Mouse (Mus musculus) mature B cell (primary cell): ENCODE results near the gene Nckap5l.

Source experiments
- in situ Hi-C: fragments of 300-500 bp; cut with MboI; formaldehyde crosslinking; loops from 2 replicates; pipeline ENCODE4 v1.14.3; 2019

Nckap5l gene

DNA sequence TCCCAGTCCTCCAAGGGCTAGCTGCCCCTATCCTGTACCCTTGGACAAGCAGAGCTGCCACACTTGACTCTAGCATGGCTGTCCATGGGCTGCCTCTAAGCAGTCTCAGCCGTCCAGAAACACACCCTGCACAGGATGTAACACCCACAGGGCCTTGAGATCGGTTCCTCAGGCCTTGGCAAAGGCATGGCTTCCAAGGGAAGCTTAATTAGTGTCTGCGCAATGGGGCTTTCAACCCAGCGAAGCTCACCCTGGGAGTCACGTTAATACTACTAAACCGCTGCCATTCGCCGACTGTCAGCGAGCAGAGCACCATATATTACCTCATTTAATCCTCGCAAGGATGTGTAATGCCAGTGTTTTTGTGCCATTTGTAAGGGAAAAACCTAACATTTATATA is 26.5 kb downstream of the Nckap5l start:
- in situ Hi-C loops, result no loop called here

DNA sequence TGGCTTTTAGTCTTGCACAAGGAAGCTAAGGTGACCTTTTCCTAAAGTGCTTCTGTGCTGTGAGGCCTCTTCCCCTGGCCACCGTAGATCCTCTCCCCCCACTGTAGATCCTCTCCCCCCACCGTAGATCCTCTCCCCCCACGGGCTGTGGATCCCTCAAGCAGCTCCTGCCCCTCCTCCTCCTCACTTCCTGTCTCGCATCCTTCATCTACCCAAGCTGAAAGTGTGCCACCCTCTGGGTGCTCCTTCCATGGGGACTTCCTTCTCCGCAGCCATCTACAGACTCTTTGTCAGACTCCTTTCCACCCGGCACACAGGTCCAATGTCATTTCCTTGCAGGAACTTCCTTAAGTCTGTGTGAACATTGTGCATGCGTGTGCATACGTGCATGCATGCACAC is 27.2 kb downstream of the Nckap5l start:
- in situ Hi-C loops, result no loop called here

DNA sequence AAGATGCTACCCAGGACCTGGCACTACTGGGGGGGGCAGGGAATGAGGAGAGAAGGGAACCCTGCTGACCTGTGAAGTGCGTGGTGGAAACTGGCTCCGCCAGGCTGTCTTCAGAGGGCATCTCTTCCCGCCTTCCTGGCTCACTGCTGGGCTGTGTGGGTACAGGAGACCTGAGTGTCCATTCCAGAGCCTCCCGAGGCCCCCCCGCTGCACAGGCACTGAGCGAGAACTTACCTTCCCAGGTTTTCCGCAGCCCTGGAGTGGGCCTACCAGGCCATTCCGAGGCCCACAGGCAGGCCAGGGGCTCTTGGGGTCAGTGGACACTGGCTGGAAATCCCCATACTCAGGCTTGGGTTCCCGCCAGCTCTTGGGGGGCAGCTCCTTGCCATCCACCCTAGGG is 33.7 kb downstream of the Nckap5l start:
- in situ Hi-C loops, result no loop called here

DNA sequence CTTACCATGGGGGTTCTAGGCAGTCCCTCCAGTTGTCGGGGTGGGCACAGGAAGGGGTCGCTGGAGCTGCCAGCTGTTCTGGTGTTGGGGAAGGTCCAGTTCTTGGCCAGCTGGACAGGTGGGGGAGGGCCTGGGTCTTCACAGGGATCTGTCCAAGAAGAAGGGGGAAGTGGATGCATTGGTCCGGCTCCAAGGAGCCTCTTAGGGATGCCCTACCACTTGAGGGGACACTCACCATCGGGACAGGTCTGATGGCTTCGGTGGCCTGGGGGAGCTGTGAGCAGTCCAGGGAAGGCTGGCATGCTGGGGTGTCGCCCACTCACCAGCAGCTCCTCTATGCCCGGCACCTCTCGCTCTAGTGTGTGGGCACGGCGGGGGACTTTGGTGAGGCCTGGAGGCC is 34.4 kb downstream of the Nckap5l start:
- in situ Hi-C loops, result no loop called here

DNA sequence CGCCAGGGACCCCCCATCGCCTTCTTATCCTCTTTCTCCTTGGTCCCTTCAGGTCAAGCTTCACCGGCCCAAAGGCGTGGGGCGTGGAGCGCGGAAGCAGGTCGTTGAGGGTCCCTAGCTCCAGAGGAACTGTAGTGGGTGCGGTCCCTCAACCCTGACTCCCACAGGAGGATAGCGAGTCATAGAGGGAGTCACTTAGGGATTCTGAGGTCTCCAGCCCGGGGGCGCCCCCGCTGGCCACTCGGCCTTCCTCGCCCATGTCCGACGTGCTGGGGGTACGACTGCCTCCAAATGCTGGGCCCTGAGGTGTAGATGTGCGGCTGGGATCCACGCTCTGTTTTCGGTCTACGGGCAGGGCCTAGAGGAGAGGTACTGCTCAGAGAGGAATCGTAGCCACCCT is 35.0 kb downstream of the Nckap5l start:
- in situ Hi-C loops, result no loop called here

DNA sequence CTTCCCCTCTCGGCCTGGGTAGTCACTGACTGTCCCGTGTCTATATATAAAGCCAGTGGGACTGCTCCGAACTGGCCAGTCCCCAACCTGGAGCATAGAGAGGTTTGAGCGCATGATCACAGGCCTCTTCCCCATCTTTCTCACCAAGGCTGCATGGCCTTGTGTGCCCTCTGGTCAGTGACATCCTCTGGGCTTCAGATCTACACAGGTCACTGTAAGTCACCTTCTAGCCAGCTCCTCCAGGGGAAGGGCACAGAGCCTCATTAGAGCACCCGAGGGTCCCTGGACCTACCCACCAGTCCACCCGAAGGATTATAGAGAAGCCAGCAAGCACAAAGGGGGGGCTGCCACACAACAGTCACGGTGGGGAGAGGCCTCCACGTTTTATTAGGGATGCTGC is 35.9 kb downstream of the Nckap5l start:
- in situ Hi-C loops, result no loop called here

DNA sequence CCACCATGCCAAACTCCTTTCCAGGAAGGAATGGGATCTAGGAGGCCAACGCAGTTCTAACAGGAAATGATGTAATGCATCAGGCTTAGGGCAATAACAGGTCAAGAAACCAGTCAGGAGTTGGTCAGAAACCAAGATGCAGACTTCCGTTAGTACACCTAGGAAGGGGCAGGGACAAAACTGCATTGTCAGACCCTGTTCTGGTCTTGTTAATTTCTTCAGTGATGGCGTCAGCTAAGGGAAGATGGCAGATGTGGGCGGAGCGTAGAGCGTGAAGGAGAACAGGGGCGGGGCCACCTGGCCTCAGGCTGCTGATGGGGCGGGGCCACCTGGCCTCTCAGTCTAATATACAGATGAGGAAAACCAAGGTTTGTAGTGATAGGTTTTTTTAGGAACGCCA is 36.4 kb downstream of the Nckap5l start:
- in situ Hi-C loops, result no loop called here

DNA sequence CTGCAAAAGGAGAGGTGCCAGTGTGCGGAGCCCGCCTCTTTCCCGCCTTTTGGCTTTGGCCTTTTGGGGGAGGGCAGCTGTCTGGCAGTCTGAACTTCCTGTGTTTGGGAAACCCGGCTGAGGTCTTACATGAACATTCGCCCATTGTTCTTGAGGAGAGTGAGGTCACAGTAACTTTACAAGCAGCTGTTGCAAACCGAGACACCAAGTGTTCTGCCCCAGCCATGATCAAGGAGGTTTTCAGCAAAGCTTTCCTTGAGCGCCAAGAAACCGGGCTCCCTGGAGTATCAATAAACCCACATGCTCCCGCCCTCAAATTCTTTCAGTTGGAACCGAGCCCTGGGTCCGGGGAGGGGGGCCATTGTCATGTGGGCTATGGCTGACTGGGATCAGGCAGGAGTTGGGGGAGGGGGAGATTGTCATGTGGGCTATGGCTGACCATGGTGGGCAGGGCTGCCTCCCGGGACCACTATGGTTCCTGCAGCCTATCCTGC is 37.0 kb downstream of the Nckap5l start:
- in situ Hi-C loops, result no loop called here

DNA sequence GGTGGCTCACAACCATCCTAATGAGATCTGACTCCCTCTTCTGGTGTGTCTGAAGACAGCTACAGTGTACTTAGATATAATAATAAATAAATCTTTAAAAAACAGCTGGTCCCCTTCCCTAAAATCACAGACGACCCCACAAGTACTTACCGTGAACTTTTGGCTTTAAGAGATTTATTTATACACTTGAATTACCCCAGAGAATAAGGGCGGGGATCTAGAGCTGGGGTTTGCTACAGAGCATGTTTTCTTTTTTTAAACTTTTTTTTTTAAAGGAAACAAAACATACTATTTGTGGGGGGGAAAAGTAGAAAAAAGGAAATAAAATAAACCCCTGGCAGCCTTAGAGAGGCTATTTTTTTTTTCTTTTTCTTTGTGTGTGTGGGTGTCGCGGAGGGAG is 37.4 kb downstream of the Nckap5l start:
- in situ Hi-C loops, result no loop called here

DNA sequence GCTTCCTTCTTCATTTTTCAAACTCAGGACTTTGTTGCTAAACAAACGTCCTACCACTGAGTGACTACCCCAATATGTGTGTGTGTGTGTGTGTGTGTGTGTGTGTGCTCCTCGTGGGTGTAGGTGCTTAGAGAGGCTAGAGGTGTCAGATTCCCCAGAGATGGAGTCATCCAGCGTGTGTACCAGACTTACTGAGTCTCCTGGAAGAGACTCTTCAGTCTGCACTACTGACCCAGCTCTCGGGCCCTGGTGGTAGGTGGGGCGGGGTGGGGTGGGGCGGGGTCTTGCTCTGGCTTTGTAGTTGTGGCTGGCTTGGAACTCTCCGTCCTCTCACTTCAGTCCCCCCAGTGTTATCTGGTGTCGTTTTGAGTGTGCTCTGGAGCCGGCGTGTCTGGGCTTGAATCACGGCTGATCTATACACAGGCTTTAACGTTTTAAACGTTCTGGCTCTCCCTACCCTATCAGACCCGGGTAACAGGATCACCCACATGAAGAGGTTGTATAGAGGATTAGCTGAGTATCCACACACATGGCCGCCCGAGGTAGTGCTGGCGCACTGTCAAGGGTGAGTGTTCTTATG is 39.8 kb downstream of the Nckap5l start:
- in situ Hi-C loops, result no loop called here

DNA sequence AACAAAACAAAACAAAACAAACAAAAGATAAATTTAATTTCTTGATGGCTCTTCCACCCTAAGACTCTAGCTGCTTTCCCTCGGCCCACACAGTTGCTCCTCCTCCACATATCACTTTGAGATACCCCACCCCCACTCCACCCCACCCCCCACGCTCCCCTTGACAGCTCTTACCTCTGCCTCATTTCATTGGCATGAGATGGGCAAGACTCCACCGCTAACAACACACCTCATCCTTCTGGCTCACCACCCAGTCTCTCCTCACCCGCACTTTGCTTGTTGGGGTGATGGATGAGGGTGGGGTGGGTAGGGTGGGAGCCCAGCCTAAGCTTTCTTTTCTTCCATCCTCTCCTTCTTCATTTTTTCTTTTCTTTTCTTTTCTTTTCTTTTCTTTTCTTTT is 40.6 kb downstream of the Nckap5l start:
- in situ Hi-C loops, result no loop called here

DNA sequence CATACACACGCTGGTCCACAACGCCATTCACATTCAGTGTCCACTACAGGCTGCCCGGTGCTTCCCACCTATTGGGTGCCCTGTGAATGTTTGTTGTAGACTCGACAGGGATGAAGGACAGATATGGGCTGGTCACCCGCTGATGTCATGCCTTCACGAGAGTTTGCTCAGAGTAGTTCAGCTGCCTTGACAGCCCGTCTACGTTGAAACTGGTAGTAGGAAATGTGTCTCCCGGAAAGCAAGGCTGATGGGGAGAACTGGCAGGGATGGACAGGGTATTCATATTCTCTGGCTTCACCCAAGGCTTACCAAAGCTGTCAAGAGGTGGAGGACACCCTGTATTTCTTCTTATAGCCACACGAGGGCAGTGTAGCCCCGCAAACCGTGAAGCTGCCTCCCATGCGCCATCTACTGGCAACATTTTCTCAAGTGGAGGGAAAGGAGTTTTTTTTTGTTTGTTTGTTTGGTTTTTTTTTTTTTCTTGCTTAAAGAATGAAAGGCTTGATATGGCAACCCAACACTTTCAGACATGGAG is 41.1 kb downstream of the Nckap5l start:
- in situ Hi-C loops, result no loop called here

DNA sequence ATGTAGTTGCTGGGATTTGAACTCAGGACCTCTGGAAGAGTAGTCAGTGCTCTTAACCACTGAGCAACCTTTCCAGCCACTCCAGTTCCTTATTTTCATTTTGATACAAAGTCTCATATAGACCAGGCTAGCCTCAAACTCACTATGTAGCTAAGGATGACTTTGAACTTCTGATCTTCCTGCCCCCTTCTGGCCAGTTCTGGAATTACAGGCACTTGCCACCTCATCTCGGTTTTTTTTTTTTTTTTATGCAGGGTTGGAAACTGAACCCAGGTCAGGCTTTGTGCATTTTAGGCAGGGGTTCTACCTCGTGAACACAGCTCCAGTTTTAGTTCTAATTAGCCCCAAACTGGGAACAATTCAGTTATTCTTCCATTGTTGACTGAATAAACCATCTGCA is 41.8 kb downstream of the Nckap5l start:
- in situ Hi-C loops, result no loop called here

DNA sequence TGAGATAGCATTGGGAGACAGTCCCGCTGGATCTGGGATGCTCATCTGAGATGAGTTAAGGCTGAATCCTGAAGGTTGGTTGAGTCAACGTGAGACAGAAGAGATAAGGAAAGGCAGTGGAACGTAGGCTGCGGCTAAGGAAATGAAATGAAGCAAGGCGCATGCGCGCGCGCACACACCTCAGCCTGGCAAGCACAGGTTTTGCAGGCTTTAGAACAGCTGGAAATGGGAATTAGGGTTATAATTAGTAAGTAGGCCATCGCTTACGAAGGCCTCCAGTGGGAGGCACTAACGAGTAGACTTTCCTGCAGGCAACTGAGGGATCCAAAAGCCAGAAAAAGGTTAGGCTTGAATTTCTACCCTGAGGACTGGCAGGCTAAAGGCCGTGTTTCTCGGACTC is 45.8 kb downstream of the Nckap5l start:
- in situ Hi-C loops, result no loop called here

DNA sequence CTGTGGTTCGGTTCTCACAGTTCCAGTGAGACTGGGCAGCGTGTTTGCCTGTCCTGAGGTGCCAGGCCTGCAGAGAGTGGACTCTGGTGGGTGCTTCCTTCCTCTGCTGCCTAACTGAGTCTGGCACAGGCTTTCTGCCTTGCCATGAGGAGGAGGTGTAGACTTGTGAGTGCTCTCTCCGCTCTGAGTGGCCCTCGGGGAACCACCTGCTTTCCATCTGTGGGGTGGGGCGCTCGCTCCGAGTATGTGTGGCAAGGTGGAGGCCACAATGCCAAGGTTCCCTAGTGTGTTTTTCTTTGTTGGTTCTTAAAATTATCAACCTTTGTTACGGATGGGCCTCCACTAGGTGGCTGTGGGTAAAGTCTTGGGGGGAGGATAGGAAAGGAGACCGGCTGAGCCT is 48.7 kb downstream of the Nckap5l start:
- in situ Hi-C loops, result no loop called here

DNA sequence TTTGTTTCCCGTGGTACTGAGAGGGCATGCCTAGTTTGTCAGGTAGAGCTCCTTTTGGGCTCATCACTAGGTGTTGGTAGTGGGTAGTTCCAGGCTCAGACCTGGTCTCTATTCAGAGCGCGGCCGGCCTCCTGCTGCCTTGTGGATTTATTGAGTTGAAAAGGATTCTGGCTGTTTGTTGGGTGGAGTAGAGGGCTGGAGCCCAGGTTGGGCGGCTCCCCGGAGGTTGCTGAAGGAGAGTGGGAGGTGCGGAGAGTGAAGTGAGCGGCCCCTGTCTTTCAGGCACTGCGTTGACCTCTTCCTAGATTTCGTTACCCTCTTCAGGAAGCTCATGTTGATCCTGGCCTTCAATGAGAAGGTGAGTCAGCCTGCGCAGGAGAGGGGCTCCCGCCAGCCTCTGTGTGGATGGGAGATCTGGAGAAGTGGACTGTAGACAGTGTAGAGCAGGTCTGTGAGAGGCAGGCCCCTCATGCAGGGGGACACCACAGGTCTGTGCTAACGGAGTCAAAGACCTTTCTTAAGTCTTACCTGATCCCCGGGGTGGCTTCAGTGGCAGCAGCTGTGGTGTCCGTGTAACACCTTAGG is 50.5 kb downstream of the Nckap5l start:
- in situ Hi-C loops, result no loop called here

DNA sequence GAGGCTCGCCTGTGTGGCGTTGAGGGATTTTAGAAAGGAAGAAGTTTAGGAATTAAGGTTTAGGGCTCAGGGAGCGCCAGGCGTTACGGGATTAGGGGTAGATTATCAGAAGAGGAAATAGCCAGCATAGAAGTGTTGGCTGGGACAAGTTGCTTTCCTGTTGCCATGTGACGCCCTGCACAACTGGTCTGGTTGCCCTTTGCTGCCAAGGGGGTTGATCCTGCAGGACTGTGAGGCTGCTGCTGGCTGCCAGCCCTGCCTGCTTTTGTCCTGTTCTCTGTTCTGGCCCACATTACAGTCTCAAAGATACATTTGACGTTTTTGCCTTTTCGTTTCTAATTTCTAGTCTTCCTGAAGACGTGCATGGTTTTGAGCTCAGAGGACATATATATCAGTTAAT is 52.4 kb downstream of the Nckap5l start:
- in situ Hi-C loops, result no loop called here

DNA sequence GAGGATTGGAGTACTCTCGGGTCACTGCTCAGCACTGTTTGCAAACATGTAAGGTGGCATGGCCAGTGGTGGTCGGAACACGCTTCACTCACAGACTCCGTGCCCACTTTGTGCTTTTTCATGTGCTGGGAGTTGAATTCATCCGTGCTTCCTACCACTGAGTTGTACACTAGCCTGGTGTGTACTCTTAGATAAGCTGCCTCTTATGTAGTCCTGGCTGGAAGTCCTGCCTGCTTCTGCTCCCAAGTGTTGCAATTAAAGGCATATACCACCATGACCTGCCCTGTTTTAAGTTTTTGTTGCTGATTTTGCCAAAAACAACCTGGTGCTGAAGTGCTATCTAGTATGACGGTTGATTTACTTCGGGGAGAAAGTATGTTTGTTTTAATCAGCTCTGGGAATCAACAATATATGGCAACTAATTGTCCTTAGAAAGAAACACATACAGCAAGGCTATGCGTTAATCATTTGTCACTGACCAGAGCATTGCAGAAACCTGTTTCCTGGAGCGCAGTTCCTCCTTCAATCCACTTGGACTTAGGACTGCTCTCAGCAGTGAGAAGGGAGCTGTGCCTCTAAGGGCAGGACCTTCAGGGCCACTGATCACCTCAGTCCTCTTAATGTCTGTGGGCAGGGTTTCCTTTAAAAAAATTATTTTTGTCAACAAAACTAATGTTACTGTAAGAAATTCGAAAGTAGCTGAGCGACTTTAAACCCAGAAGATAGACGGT is 54.2 kb downstream of the Nckap5l start:
- in situ Hi-C loops, result no loop called here

DNA sequence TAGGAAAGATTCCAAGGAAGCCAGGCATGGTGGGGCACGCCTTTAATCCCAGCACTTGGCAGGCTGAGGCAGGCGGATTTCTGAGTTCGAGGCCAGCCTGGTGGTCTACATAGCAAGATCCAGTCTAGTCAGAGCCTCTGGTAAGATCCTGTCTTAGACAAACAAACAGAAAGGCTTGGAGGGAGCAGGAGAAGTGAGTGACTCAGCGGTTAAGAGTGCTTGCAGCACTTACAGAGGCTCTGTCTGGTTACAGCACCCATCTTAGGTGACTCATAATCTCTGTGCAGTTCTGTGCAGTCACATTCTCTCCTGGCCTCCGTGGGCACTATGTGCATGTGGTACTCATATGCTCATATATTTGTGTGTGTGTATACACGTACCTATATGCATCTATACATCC is 56.9 kb downstream of the Nckap5l start:
- in situ Hi-C loops, result no loop called here

DNA sequence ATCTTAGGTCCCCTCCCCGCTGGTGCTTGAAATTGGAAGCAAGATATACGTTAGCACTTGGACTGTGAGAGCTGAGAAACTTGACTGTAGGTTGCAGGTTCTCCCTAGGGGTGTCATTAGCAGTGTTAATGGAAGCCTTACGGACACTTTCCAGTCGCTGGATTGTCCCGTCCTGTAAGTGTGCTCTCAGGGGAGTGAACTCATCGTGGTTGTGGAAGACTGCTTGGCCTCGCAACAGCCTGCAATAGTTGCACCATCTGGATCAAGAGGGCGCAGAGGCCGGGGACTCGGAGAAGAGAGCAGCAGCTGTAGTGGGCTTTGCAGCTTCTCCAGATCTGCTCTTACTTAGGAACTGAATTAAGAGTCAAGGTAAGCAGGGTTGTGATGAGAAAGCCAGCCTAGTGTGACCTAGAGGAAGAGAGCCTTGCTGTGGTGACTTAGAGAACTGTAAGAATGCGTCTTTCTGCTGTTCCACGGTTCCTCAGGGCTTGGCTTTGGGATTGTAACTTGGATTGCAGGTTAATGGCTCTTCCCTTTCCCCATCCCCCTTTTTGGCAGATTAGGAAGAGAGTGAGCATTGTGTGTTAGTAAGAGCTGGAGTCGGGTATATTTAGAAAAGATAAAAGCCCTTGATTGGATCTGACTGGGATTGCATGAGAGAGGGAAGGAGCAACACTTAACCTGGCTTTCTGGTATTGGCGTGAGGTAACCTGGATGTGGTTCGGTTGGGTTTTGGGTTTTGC is 57.9 kb downstream of the Nckap5l start:
- in situ Hi-C loops, result no loop called here

DNA sequence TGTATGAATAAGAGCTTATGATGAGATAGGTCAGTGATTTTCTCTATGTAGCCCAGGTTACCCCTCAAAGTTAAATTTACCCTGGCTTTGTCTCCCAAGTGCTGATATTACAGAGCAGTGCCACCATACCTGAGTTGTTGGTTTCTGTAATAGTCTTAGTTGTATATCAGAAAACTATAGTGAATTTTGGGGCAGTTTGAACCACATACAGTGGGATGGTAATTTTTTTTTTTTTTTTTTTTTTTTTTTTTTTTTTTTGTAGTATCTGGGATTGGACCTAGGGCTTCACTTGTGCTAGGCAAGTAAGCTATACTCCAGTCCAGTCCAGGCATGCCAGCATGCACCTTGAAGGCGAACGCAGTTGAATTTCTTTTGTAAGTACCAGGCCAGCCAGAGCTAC is 59.9 kb downstream of the Nckap5l start:
- in situ Hi-C loops, result no loop called here

DNA sequence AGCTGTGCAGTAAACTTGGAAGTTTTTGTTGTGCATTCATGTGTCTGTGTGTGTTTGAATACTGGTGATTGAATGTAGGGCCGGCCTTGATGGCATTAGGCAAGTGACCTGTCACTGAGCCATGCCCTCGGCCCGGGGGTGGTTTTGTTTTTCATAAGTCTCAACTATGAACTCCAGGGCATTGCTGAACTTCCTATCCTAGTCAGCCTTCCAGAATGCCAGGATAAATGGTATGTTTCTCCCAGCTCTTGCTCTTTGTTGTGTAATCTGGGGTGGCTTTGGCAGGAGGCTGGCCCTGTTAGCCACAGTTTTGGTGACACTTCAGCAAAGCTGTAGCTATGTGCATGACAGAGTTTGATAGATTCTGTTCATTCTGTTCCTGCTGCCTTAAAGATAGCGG is 60.7 kb downstream of the Nckap5l start:
- in situ Hi-C loops, result no loop called here

DNA sequence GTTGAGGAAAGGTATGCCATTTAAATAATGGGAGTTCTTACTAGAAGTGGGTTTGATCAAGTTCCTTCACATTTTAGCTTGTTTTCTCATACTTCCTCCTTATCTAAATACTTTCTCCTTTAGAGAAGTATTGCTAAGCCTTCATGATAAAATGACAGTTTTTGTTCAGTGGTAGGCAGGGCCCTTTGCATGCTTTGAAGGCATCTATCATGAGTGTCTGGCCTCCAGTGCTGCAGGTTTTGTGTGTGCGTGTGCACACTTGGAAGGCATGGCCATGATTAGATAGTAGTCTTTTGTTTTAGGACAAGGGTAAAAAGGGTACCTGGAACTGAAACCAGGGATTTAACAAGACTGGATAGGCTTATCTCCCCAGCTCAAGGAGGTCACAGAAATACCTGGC is 61.1 kb downstream of the Nckap5l start:
- in situ Hi-C loops, result no loop called here
